Mouse (Mus musculus): Measurements from ENCODE around the gene Cdk15.

The Cdk15 gene

DNA sequence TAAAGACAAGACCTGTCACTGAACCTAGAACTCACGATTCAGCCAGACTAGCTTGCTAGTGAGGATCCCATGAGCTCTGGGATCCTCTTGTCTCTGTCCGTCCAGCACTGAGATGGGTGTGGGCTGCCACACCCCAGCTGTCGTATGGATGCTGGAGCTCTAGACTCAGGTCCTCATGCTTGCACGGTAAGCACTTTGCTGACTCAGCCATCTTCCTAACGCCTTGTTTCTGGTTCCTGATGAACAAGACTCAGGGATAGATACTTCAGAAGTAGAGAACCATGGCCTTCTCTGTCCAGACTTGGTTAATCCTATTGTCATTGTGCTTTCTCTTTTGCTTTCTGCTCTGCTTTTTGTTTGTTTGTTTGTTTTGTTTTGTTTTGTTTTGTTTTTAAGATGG lies 29.2 kb downstream of the Cdk15 start:
- DNase-seq = no peak

GRCm38 (mm10) chr1:59286316-59286850 lies 29.7 kb downstream of the Cdk15 start:
- DNase-seq = no peak

DNA sequence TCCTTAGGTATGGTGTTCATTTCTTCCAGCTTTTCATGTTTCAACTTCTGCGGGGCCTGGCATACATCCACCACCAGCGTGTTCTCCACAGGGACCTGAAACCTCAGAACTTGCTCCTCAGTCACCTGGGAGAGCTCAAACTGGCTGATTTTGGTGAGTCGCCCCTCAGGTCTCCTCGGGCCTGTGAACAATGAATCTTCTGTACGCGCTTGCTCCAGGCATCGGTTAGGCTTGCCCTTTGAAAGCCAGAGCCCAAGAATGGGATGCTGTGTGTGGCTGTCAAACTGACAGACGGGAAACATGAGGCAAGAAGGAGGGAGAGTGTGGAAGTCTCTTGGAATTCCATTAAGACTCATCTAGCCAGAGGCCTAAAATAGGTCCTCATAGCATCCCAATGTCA lies 31.0 kb downstream of the Cdk15 start:
- no peak for DNase-seq

- DNase-seq = no peak
These were observed 34.9 kb downstream of the Cdk15 start for GRCm38 (mm10) chr1:59291652-59292051.

DNA sequence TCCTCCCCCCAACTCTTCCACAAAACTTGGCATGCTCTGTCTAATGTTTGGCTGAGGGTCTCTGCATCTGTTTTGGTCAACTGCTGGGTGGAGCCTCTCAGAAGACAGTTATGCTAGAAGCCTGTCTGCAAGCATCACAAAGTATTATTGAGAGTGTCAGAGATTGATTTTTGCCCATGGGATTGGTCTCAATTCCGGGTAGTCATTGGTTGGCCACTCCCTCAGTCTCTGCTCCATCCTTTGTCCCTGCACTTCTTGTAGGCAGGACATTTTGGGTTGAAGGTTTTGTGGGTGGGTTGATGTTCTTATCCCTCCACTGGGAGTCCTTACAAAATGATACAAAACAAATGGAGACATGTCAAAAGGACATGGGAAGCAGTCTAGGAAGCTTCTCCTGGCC lies 39.1 kb downstream of the Cdk15 start:
- no peak for DNase-seq

DNA sequence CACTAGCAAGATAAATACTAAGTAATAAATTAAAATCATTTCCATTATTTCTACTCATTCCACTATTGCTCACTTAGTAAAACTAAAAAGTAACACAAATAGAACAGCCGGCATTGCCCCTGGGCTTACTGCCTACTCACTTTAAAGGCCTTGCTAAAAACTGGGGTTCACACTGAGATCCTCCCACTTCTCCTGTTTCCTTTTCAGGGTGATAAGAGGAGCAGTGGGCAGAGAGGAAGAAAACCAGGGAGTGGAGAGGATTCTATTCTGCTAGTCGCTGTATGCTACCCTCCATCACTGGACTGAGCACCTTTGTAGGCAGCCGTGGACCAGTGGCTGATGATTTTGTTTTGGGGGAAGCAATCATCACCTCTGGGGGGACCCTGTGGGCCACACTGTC lies 40.5 kb downstream of the Cdk15 start:
- DNase-seq = no peak

- no peak for DNase-seq
These were observed 41.9 kb downstream of the Cdk15 start for GRCm38 (mm10) chr1:59298491-59299090.

GRCm38 (mm10) chr1:59307310-59307709 lies 50.6 kb downstream of the Cdk15 start:
- DNase-seq = peak; percentile 49 to 60

GRCm38 (mm10) chr1:59311292-59311885 lies 54.7 kb downstream of the Cdk15 start:
- DNase-seq = peak; percentile 59 to 68

GRCm38 (mm10) chr1:59312187-59313153 lies 55.8 kb downstream of the Cdk15 start:
- DNase-seq = peak; percentile 93 to 96

- peak; percentile 48 to 68 for DNase-seq
These were observed 56.6 kb downstream of the Cdk15 start for GRCm38 (mm10) chr1:59313154-59313940.

GRCm38 (mm10) chr1:59315057-59315807 lies 58.5 kb downstream of the Cdk15 start:
- peak; percentile 63 to 67 for DNase-seq

GRCm38 (mm10) chr1:59316031-59316385 lies 59.3 kb downstream of the Cdk15 start:
- peak in 1 of 2 experiments; percentile 47 for DNase-seq

- DNase-seq = peak; percentile 53 to 81
These were observed 59.8 kb downstream of the Cdk15 start for GRCm38 (mm10) chr1:59316386-59317051.

GRCm38 (mm10) chr1:59317397-59317796 lies 60.7 kb downstream of the Cdk15 start:
- no peak for DNase-seq

DNA sequence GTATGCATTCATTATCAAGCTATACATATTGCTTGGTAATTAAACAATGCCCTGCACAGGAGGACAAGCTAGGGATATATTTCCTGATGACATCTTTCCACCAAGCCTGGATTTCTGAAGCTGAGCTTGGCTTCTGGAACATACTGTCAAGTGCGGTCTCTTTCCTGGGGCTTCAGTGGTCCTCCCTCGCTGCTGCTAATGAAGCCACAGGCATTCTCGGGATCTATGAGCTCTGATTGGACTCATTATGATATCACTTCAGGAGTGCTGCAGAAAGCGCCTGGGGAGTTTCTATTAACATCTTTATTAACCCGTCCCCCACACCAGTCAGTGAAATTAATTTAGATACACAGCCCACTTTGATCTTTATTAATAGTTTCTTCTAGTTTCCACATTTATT lies 62.2 kb downstream of the Cdk15 start:
- DNase-seq = no peak

- DNase-seq = no peak
These were observed 64.6 kb downstream of the Cdk15 start for GRCm38 (mm10) chr1:59321076-59321879.

DNA sequence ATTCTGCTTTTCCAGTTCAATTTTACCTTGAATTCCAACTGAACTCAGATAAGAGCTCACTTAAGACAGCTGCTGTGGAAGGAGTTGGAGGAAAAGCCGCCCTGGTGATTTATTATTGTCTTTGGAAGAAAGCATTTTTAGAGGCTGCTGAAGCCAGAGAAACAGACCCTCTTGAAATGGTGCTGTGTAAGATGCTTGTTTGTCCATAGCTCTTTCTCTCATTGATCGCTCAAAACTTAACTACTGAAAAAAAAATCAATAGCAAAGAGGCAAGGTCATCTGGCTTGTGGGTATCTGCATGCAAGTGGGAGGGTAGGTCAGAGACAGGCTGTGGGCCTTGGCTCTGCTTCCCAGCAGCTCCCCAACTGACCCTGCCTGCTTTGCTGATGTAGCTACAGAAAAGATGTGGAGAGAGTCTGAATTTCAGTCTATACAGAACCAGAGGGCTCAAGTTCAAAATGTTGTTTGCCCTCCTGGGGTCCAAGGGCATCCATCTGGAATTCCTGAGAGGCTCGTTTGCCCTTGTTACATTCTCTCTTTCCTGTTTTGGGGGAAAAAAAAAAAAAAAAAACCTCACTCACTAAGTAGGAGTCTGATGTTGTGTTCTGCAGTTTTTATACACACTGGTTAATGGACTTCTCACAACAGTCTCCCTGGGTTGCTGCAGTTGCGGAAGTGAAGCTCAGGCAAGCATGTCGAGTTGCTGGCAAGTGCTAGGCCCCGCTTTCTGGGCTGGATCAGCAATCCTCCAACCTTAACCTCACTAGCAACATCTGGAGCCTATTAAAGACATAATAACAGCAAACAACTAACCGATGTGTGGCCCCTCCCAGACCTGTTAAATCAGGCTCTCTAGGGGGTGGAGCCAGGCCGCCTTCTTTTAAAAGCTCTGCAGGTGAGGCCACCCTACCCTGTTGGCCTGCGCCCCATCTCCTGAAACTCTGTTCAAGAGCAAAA lies 65.5 kb downstream of the Cdk15 start:
- no peak for DNase-seq

- no peak for DNase-seq
These were observed 70.2 kb downstream of the Cdk15 start for GRCm38 (mm10) chr1:59326854-59327395.

Measured in cerebellum, postnatal 10 days (tissue).